Mouse (Mus musculus) embryo, embryonic 10.5 days (tissue): ENCODE measurements around the gene Krtap19-4.

ENCODE experiments used
- DNase-seq: peaks from one replicate; pipeline ENCODE4 v3.0.0-alpha.2; 2015; ENCODE audit warnings: low spot score

Gene Krtap19-4

GRCm38 (mm10) chr16:88884989-88885388 lies at the start of gene Krtap19-4:
TSS of gene Krtap19-4 (minus strand) at chr16:88885089.
- no peak for DNase-seq

GRCm38 (mm10) chr16:88932165-88932564 lies 47.3 kb upstream of the Krtap19-4 start, which contains the start of gene Krtap19-9b:
TSS of gene Krtap19-9b (minus strand) at chr16:88932265.
- DNase-seq: no peak

- DNase-seq: no peak
Observed at GRCm38 (mm10) chr16:88896357-88896756, 11.5 kb upstream of the Krtap19-4 start, which contains the start of gene Krtap19-5. TSS of gene Krtap19-5 (minus strand) at chr16:88896457.

GRCm38 (mm10) chr16:88886870-88887269 lies 2.0 kb upstream of the Krtap19-4 start:
- no peak for DNase-seq

- DNase-seq: no peak
Observed at GRCm38 (mm10) chr16:88877938-88878337, 7.0 kb downstream of the Krtap19-4 start, which contains the start of gene Krtap19-3. TSS of gene Krtap19-3 (minus strand) at chr16:88878038.

GRCm38 (mm10) chr16:88874169-88874568 lies 10.7 kb downstream of the Krtap19-4 start, which contains the start of gene Krtap19-2:
TSS of gene Krtap19-2 (minus strand) at chr16:88874269.
- no peak for DNase-seq

GRCm38 (mm10) chr16:88869311-88869710 lies 15.6 kb downstream of the Krtap19-4 start, which contains the start of gene Krtap19-1:
TSS of gene Krtap19-1 (minus strand) at chr16:88869411.
- no peak for DNase-seq

GRCm38 (mm10) chr16:88864887-88865407 lies 19.9 kb downstream of the Krtap19-4 start:
- DNase-seq: no peak

- DNase-seq: peak; percentile 65
Observed at GRCm38 (mm10) chr16:88851450-88851849, 33.4 kb downstream of the Krtap19-4 start.

- DNase-seq: no peak
Observed at GRCm38 (mm10) chr16:88848558-88848957, 36.3 kb downstream of the Krtap19-4 start.

GRCm38 (mm10) chr16:88847363-88847762 lies 37.5 kb downstream of the Krtap19-4 start:
- DNase-seq: no peak
